ENCODE assay signal across 20 mouse cellular contexts in the genomic region with DNA sequence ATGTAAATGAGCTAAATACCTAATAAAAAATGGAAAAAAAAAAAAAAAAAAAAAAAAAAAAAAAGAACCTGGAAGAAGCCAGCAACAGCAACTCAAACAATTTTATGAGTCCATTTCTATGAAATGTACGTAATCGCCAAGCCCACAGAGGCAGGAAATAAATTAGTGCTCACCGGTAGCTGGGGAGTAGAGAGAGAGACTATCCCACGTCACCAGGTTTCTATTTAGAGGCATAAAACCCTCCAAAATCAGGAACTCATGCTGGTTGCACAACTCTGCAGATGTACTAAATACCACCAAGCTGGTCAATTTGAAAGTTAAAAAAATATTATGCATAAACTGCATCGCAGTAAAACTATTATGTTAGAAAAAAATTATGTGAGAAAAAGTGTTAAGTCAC.
"Had no signal": no experiment of that assay in that cellular context is flagged by ENCODE, and none has a peak within 500 bp of the region (broad histone marks: within the 10 kb centered on the region; RNA-seq: fewer than 3 reads in every experiment).

No protein-coding gene starts in this region.

- ATAC-seq: liver, postnatal 0 days; lung, postnatal 0 days; midbrain, embryonic 15.5 days had no signal

- DNase-seq: kidney, adult 2 months; kidney, postnatal 10 days; kidney, postnatal 36 days; left cerebral cortex, postnatal 4 days; liver, postnatal 0 days; lung, embryonic 14.5 days; right cerebral cortex, postnatal 4 days; thymus, adult 2 months; thymus, postnatal 14 days; thymus, postnatal 4 days had no signal

- H3K9me3 ChIP-seq: kidney, embryonic 15.5 days; limb, embryonic 12.5 days; limb, embryonic 15.5 days; midbrain, embryonic 12.5 days; midbrain, embryonic 15.5 days had no signal

- H3K27ac ChIP-seq: kidney, embryonic 15.5 days; limb, embryonic 12.5 days; limb, embryonic 15.5 days; liver, embryonic 14.5 days; macrophage; midbrain, embryonic 12.5 days; midbrain, embryonic 15.5 days; stomach, postnatal 0 days had no signal

- H3K4me1 ChIP-seq: limb, embryonic 12.5 days; limb, embryonic 15.5 days; midbrain, embryonic 12.5 days; midbrain, embryonic 15.5 days had no signal

- H3K4me3 ChIP-seq: kidney, embryonic 15.5 days; limb, embryonic 12.5 days; limb, embryonic 15.5 days; midbrain, embryonic 12.5 days; midbrain, embryonic 15.5 days had no signal

- H3K27me3 ChIP-seq: kidney, embryonic 15.5 days; limb, embryonic 12.5 days; limb, embryonic 15.5 days; midbrain, embryonic 12.5 days; midbrain, embryonic 15.5 days had no signal

- H3K9ac ChIP-seq: kidney, embryonic 15.5 days; limb, embryonic 12.5 days; limb, embryonic 15.5 days; liver, embryonic 14.5 days; liver, postnatal 0 days; lung, embryonic 14.5 days; midbrain, embryonic 12.5 days; midbrain, embryonic 15.5 days had no signal

- H3K4me2 ChIP-seq: kidney, embryonic 15.5 days; limb, embryonic 12.5 days; limb, embryonic 15.5 days; liver, embryonic 11.5 days; lung, embryonic 14.5 days; midbrain, embryonic 12.5 days; midbrain, embryonic 15.5 days had no signal

- H3K36me3 ChIP-seq: kidney, embryonic 15.5 days; limb, embryonic 12.5 days; limb, embryonic 15.5 days; midbrain, embryonic 12.5 days; midbrain, embryonic 15.5 days had no signal
